ENCODE assay signal across 16 mouse cellular contexts in genomic region chr17:91352107-91352506, GRCm38 (mm10).
"Had no signal": no experiment of that assay in that cellular context is flagged by ENCODE, and none has a peak within 500 bp of the region (broad histone marks: within the 10 kb centered on the region; RNA-seq: fewer than 3 reads in every experiment).

No protein-coding gene starts in this region.

- H3K27me3 ChIP-seq: neural tube, embryonic 13.5 days; neural tube, embryonic 15.5 days; stomach, embryonic 15.5 days had no signal

- H3K4me3 ChIP-seq: neural tube, embryonic 13.5 days; neural tube, embryonic 15.5 days; stomach, embryonic 15.5 days had no signal

- H3K36me3 ChIP-seq: neural tube, embryonic 13.5 days; neural tube, embryonic 15.5 days; stomach, embryonic 15.5 days had no signal

- H3K4me1 ChIP-seq: neural tube, embryonic 13.5 days; neural tube, embryonic 15.5 days; stomach, embryonic 15.5 days had no signal

- H3K4me2 ChIP-seq: neural tube, embryonic 13.5 days; neural tube, embryonic 15.5 days; stomach, embryonic 15.5 days had no signal

- DNase-seq: retina, postnatal 1 day; right cerebral cortex, adult 18-20 months; right cerebral cortex, postnatal 14 days; right cerebral cortex, postnatal 25 days; right cerebral cortex, postnatal 4 days; spleen, adult 18-20 months; thymus, adult 18-20 months; thymus, adult 2 months; thymus, postnatal 14 days; thymus, postnatal 25 days; thymus, postnatal 36 days; thymus, postnatal 4 days had no signal

- H3K27ac ChIP-seq: neural tube, embryonic 13.5 days; neural tube, embryonic 15.5 days; stomach, embryonic 15.5 days; stomach, postnatal 0 days had no signal
